23 mouse cellular contexts compared by ENCODE assay signal in genomic region chr5:142431029-142431428, GRCm38 (mm10). TPM values are rescaled to one million over a fixed set of nuclear protein-coding genes. Genes with fewer than 3 reads are reported as not detected.
DNase-seq lines count a peak whose midpoint lies in the region; ATAC-seq lines count a peak whose summit lies in the region.
"Had no signal": no experiment of that assay in that cellular context is flagged by ENCODE, and none has a peak within 500 bp of the region (broad histone marks: within the 10 kb centered on the region; RNA-seq: fewer than 3 reads in every experiment).

No protein-coding gene starts in this region.

- H3K27me3 ChIP-seq in heart, embryonic 10.5 days (ENCODE audit: insufficient read depth, poor library complexity, severe bottlenecking) = no peaks in the 10 kb centered on the region
- H3K27me3 ChIP-seq in midbrain, embryonic 10.5 days (ENCODE audit: low read depth, poor library complexity, severe bottlenecking) = no peaks in the 10 kb centered on the region
- no peaks in the 10 kb centered on the region for H3K27me3 ChIP-seq in midbrain, embryonic 13.5 days
- no peaks in the 10 kb centered on the region for H3K27me3 ChIP-seq in embryonic facial prominence, embryonic 14.5 days (replicated peaks; ENCODE audit: control insufficient read depth, insufficient read depth, low read length)
- H3K27me3 ChIP-seq: CH12.LX; heart, embryonic 12.5 days; hindbrain, embryonic 15.5 days; liver, embryonic 15.5 days; midbrain, embryonic 15.5 days had no signal

- no peak overlapping the region for H3K9ac ChIP-seq in midbrain, embryonic 13.5 days (replicated peaks)
- H3K9ac ChIP-seq in embryonic facial prominence, embryonic 14.5 days (ENCODE audit: low read depth, low read length) = 0 out of 2 replicates have a peak overlapping the region, but pooled peaks have one; percentile 4
- H3K9ac ChIP-seq: heart, embryonic 12.5 days; hindbrain, embryonic 15.5 days; liver, embryonic 15.5 days; midbrain, embryonic 15.5 days had no signal

- DNase-seq in heart, embryonic 10.5 days (ENCODE audit: low spot score) = no peak
- DNase-seq in heart, postnatal 25 days (ENCODE audit: low spot score) = no peak
- no peak for DNase-seq in midbrain, embryonic 10.5 days (ENCODE audit: low spot score)
- peak; percentile 64 for DNase-seq in embryonic facial prominence, embryonic 14.5 days (ENCODE audit: low spot score)
- DNase-seq in adrenal gland, postnatal 4 days (ENCODE audit: low spot score in 2 of 2) = no peak
- no peak for DNase-seq in left cerebral cortex, adult 8-10 months (ENCODE audit: low spot score in 2 of 2)
- DNase-seq: adrenal gland, postnatal 14 days; cerebellum, adult 2 months; cerebellum, postnatal 36 days; heart, postnatal 14 days; layer of hippocampus, postnatal 36 days; lung, postnatal 10 days; right cerebral cortex, postnatal 14 days; spleen, adult 18-20 months; thymus, adult 18-20 months had no signal

- peaks cover 67% of the 10 kb centered on the region for H3K4me1 ChIP-seq in heart, embryonic 10.5 days
- peaks cover 56% of the 10 kb centered on the region for H3K4me1 ChIP-seq in midbrain, embryonic 10.5 days
- peaks cover 36% of the 10 kb centered on the region for H3K4me1 ChIP-seq in midbrain, embryonic 13.5 days (replicated peaks)
- peaks cover 27% of the 10 kb centered on the region for H3K4me1 ChIP-seq in embryonic facial prominence, embryonic 14.5 days (ENCODE audit: control insufficient read depth, insufficient read depth, low read length)

- 79% methylated on average over 12 of the region's 12 CpGs for WGBS in heart, embryonic 10.5 days
- WGBS in midbrain, embryonic 10.5 days = 87% methylated on average over 12 of the region's 12 CpGs
- WGBS in midbrain, embryonic 13.5 days = 79% methylated on average over 12 of the region's 12 CpGs
- WGBS in embryonic facial prominence, embryonic 14.5 days = 50% methylated on average over 12 of the region's 12 CpGs

- H3K4me2 ChIP-seq in midbrain, embryonic 13.5 days (replicated peaks) = no peak overlapping the region
- no peak overlapping the region for H3K4me2 ChIP-seq in embryonic facial prominence, embryonic 14.5 days (ENCODE audit: low read depth, low read length)
- H3K4me2 ChIP-seq: heart, embryonic 12.5 days; hindbrain, embryonic 15.5 days; liver, embryonic 15.5 days; midbrain, embryonic 15.5 days had no signal

- no peak for ATAC-seq in midbrain, embryonic 13.5 days
- ATAC-seq in embryonic facial prominence, embryonic 14.5 days (ENCODE audit: low read depth) = peak; percentile 20; the same call in 1 of the 2 replicates
- ATAC-seq: intestine, embryonic 16.5 days; midbrain, embryonic 15.5 days had no signal

- intact Hi-C loops in heart, postnatal 25 days (cut with DNase I) = no loop called here

- no peaks in the 10 kb centered on the region for H3K9me3 ChIP-seq in heart, embryonic 10.5 days
- H3K9me3 ChIP-seq in midbrain, embryonic 10.5 days (replicated peaks) = no peaks in the 10 kb centered on the region
- no peaks in the 10 kb centered on the region for H3K9me3 ChIP-seq in midbrain, embryonic 13.5 days
- no peaks in the 10 kb centered on the region for H3K9me3 ChIP-seq in embryonic facial prominence, embryonic 14.5 days (ENCODE audit: control insufficient read depth, low read length)
- H3K9me3 ChIP-seq: heart, embryonic 12.5 days; hindbrain, embryonic 15.5 days; liver, embryonic 15.5 days; midbrain, embryonic 15.5 days had no signal

- H3K27ac ChIP-seq in heart, embryonic 10.5 days = peak overlapping the region; percentile 42; the same call in 1 of the 2 replicates
- peak overlapping the region; percentile 52; the same call in 1 of the 2 replicates for H3K27ac ChIP-seq in midbrain, embryonic 10.5 days (replicated peaks)
- H3K27ac ChIP-seq in midbrain, embryonic 13.5 days = no peak overlapping the region
- no peak overlapping the region; the same call in 1 of the 2 replicates for H3K27ac ChIP-seq in embryonic facial prominence, embryonic 14.5 days (replicated peaks; ENCODE audit: low read depth, low read length)
- H3K27ac ChIP-seq: hindbrain, embryonic 15.5 days; liver, embryonic 15.5 days; midbrain, embryonic 15.5 days had no signal

- peaks cover 18% of the 10 kb centered on the region for H3K36me3 ChIP-seq in heart, embryonic 10.5 days
- H3K36me3 ChIP-seq in midbrain, embryonic 10.5 days = peaks cover 52% of the 10 kb centered on the region
- H3K36me3 ChIP-seq in midbrain, embryonic 13.5 days = peaks cover 22% of the 10 kb centered on the region
- peaks cover 11% of the 10 kb centered on the region for H3K36me3 ChIP-seq in embryonic facial prominence, embryonic 14.5 days (ENCODE audit: control insufficient read depth, insufficient read depth, low read length)

- H3K4me3 ChIP-seq in heart, embryonic 10.5 days = no peak overlapping the region
- H3K4me3 ChIP-seq in midbrain, embryonic 10.5 days = no peak overlapping the region
- no peak overlapping the region for H3K4me3 ChIP-seq in midbrain, embryonic 13.5 days (replicated peaks)
- no peak overlapping the region for H3K4me3 ChIP-seq in embryonic facial prominence, embryonic 14.5 days (ENCODE audit: low read depth, low read length)
- H3K4me3 ChIP-seq: heart, embryonic 12.5 days; hindbrain, embryonic 15.5 days; liver, embryonic 15.5 days; midbrain, embryonic 15.5 days; myocyte had no signal

RNA-seq across cellular contexts. Expression of gene Foxk1, which starts 29.7 kb away (rescaled TPM):
- polyA plus RNA-seq in heart, embryonic 10.5 days (2016; fragmentation: Nextera tagmentation; extraction: Ambion mirVana) = 3.3 and 4.5 TPM in 2 replicates
- total RNA-seq in heart, postnatal 25 days (2021) = 10 to 100 TPM; 16.2 TPM
- 3.7 and 5.3 TPM in 2 replicates for polyA plus RNA-seq in midbrain, embryonic 10.5 days (2016; fragmentation: Nextera tagmentation; extraction: Ambion mirVana)
- polyA plus RNA-seq in midbrain, embryonic 13.5 days (2015; fragmentation: Nextera tagmentation; extraction: Ambion mirVana) = 4.8 and 5.1 TPM in 2 replicates
- 5.6 and 7.5 TPM in 2 replicates for polyA plus RNA-seq in embryonic facial prominence, embryonic 14.5 days (2014; fragmentation: Nextera tagmentation; extraction: Ambion mirVana)
- total RNA-seq in adrenal gland, postnatal 4 days (2021) = 10 to 100 TPM; 28.7 to 28.9 TPM
- 10 to 100 TPM; 39.6 to 43.1 (median 42.7) TPM for total RNA-seq in left cerebral cortex, adult 8-10 months (2022)

RNA-seq across cellular contexts. Expression of gene Ap5z1, which starts 32.7 kb away (rescaled TPM):
- polyA plus RNA-seq in heart, embryonic 10.5 days (2016; fragmentation: Nextera tagmentation; extraction: Ambion mirVana) = 8.7 and 11.1 TPM in 2 replicates
- 1 to 10 TPM; 5.5 to 6.2 TPM for total RNA-seq in heart, postnatal 25 days (2021)
- 12.3 and 14.6 TPM in 2 replicates for polyA plus RNA-seq in midbrain, embryonic 10.5 days (2016; fragmentation: Nextera tagmentation; extraction: Ambion mirVana)
- 14.3 and 14.8 TPM in 2 replicates for polyA plus RNA-seq in midbrain, embryonic 13.5 days (2015; fragmentation: Nextera tagmentation; extraction: Ambion mirVana)
- 8.7 and 10.6 TPM in 2 replicates for polyA plus RNA-seq in embryonic facial prominence, embryonic 14.5 days (2014; fragmentation: Nextera tagmentation; extraction: Ambion mirVana)
- 10 to 100 TPM; 22.2 to 24.6 TPM for total RNA-seq in adrenal gland, postnatal 4 days (2021)
- total RNA-seq in left cerebral cortex, adult 8-10 months (2022) = 10 to 100 TPM; 20.1 to 25.6 (median 25.1) TPM

Comparison
In these comparisons a context has a peak if more than half of its experiments do, and no peak if none do; other contexts are left out.
1. H3K27ac ChIP-seq: peak in heart, embryonic 10.5 days (single experiment) and midbrain, embryonic 10.5 days (single experiment); none in midbrain, embryonic 13.5 days (single experiment) and embryonic facial prominence, embryonic 14.5 days (single experiment).